Mouse (Mus musculus) urinary bladder, postnatal 25 days (tissue): ENCODE measurements at regions not wholly inside any gene's neighbourhood (a gene's known extent, or its start where the extent isn't known, plus 50 kb on each side); places are given as distances from the start of the nearest gene placed in this dataset.

Source experiments
- DNase-seq: peaks from one replicate; pipeline ENCODE4 v3.0.0; 2022; ENCODE audit warnings: low spot score

DNA sequence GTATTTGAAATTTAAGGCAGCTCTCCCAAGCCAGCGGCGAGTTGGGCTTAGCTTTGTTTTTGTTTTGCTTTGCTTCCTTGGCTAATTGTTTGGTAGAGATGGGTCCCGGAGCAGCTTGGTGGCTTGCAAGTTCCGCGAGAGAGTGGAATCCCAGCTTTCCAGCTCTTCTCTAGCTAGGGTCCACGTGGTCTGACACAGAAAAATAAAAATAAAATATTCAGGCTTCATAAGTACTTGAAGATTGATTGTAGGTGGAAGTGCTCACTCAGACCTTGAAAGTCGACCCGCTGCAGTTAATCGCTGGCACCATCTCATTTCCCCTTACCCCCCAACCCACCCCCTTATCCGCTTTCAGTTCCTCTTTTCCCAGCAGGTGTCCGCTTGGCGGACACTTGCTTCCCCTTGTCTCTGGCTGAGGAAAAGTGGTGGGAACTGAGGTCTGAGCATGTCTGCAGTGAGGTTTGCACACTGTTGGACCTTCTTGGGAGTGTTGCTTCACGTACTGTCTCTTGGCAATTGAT lies 198.5 kb downstream of the Dusp6 start:
- no peak for DNase-seq

DNA sequence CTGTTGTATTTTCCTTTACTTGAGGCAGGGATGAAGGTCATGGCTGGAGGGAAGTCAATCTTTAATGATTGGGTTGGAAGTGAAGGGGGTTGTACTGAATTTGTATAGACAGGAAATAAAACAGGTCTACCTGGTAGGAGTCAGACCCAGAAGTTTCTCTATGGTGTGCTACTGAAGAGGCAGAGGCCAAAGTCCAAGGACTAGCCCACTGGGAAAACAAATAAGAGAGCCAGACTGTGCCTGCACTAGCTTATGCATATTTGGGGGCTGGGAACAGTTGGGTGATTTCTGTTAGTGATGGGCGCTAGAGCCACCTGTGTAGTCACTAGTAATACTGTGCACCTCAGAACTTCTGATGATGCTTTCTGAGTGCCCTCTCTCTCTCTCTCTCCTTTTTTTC lies 203.7 kb downstream of the Dusp6 start:
- DNase-seq = no peak

DNA sequence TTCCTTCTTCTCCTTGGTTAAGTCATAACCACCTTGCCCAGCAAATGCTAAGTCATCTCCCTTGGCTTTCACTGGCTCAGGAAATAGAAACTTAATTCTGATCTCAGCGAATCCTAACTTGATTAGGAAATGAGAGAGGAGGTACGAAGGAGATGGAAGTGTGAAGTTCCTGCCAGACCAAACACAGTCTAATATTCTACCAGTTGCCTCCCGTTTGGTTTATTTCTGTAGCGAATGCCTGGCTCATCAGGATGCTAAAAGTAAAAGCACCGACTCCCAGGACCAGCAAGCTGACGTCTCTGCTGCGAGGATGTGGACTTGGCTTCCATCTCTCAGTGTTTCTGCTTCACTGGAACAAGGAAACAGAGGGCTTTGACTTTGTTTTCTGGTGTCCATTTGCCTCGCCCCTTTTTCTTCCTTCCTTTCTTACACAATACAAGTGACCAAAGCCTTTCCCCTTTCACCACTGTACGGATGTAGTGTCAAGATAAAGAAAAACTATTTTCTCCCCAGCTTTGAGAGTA lies 204.3 kb downstream of the Dusp6 start:
- no peak for DNase-seq

DNA sequence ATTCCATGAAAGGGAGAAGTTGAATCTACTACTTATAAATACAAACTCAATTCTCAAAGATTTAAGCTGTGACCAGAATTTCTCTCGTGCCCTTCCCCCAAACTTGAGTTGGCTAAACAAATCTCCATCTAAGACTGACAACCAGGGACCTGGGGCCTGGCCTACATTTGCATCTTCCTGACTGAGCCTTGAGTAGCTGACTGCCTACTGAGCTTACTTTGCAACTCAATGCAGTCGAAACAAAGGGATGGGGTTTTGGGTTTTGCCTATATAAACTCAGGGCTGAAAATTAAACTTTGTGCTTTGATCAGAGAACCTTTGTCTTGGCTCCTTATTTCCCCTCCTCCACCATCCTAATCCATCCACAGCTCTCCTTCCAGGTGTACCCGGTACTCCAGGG lies 205.9 kb downstream of the Dusp6 start:
- no peak for DNase-seq

DNA sequence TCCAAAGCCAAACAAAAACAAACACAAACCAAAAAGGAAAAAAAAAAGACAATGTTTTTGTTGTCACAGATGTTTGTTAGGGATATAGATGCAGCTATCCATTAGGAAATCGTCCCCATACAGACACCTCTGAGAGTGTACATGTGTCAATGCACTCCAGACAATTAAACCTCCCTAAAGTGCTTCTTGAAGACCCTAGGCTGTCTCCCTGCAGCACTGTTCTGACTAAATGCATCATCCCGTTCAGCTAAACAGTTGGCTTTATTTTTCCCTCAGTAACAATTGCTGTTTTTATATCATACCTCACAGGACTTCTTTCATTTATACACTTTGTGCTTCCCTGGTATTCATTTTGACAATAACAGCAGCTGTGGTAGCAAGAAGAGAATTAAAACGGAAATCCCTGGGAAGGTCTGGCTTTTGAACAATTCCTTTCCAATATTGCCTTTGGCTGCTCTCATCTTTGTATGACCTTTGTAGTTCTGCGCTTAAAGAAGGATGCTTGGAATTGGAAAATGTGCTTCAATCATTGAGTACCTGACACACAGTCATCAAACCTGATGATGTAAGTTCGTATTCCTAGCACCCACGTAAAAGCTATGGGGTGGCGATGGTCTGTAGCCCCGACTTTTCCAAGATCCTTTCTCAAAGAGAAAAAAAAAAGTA lies 208.9 kb downstream of the Dusp6 start:
- DNase-seq = no peak

DNA sequence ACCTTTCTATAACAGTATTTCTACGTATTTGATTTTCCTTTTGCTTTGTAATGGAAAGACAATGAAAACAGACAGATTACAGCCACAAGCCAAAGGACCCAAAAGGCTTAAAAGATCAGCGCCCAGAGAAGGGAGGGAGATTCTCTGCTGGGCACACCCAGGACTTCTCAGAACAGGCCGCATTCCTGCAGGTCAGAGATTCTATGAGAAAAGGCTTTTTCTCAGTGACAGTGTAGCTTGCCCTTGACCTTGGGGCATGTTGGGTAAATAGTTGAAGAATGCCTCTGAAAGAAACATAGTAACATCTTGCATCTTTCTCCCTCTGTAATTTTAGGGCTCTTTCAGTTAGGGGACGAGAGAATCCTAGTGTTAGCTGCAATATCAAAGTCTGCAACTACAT lies 209.8 kb downstream of the Dusp6 start:
- DNase-seq = no peak

DNA sequence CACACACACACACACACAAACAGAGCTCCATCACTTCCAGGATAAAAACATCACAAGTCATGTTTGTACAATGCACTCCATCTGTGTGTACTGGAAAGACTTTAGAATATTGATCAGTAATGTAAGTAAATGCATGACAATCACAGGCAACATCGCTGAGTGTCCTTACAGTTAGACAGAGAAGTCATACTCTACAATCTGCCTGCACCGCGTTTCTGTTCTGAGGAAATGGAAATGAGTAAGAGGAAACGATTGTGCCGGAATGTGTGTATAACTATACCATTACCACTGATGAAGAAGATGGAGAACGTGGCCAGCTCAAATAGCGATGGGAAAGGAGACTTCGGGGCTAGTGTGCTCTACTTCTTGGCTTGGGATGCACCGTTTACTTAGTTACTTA lies 210.7 kb downstream of the Dusp6 start:
- no peak for DNase-seq

DNA sequence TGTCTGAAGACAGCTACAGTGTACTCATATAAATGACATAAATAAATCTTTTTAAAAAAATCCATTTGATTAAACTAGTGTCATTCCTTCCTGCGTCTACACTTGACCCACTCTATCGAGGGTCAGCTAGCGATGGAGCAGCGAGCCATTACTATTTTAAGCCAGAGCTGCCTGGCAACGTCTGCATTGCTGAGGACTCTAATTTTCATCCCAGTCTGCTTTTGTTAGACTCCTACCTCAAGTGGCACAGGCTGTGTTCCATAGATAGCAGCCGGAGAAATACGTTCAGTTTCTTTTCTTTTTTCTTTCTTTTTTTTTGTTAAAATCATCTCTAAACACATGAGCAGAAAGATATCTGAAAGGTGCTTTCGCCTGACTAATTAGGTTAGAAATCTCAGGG lies 211.5 kb downstream of the Dusp6 start:
- no peak for DNase-seq

DNA sequence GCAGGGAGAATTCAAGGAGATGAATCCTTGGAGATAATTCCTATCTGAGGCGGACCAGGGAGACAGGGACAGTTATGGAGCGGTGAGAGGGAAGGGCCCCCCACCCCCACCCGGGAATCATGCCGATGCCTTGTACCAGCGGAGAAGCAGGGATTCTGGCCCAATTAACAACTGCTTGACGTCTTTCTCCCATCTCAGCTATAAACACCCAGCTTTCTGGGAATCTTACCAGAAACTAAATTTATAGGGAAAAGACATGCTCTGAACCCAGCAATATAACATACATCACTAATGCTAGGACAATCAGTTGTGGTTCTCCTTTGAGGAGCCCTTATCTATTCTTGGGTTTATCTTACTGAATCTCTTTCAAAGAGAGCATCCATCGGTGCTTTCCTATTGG lies 213.2 kb downstream of the Dusp6 start:
- DNase-seq = no peak

DNA sequence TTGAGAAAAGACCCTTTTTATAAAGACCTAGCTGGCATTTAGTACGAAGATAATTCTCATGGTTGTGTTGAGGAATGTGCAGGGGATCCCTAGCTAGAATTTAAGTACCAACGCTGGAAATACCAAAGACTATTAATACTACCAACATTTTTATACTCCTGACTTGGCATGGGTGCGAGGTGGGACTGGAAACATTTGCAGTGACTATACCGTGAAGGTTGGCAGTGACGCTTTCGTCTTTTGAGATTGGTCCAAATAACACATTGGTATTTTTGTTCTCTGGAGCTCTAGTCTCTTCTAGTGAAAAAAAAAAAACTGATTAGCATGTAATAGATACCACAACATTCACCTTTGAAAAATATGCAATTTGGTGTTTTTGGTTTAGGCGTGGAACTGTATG lies 213.7 kb downstream of the Dusp6 start:
- no peak for DNase-seq

DNA sequence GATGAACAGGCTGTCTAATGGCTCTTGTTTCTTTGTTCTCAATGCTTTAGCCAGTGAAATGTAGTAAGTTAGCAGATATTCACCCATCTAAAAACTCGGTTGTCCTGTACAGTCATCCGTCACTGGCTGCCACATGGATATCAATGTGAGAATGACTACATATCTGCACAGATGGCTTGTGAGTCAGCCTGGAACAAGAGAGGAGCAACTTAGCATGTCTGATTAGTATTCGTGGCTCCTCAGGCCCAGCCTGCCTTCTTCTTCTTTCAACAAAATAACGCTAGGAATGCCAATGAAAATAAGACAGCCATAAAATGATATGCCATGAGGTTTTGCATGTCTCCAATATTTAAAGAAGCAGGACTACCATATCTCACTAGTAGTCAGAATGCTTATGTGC lies 217.5 kb downstream of the Dusp6 start:
- no peak for DNase-seq

DNA sequence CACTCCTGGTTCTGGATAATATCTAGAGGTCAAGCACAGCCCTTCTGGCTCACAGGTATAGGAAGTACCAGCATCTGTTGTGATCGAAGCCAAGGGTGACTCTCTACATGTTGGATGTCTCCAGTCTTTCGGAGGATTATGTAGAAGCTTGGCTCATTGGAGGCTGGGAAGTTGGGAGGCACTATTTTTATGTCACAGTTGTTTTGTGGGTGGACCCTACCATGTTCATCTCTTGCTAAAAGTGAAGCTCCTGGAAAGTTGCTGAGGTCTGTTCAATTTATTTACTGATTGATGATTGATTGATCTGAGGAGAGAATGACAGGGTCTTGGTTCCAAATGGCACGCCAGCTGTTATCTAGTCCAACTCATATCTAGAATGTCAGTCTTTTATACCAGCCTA lies 219.0 kb downstream of the Dusp6 start:
- no peak for DNase-seq

DNA sequence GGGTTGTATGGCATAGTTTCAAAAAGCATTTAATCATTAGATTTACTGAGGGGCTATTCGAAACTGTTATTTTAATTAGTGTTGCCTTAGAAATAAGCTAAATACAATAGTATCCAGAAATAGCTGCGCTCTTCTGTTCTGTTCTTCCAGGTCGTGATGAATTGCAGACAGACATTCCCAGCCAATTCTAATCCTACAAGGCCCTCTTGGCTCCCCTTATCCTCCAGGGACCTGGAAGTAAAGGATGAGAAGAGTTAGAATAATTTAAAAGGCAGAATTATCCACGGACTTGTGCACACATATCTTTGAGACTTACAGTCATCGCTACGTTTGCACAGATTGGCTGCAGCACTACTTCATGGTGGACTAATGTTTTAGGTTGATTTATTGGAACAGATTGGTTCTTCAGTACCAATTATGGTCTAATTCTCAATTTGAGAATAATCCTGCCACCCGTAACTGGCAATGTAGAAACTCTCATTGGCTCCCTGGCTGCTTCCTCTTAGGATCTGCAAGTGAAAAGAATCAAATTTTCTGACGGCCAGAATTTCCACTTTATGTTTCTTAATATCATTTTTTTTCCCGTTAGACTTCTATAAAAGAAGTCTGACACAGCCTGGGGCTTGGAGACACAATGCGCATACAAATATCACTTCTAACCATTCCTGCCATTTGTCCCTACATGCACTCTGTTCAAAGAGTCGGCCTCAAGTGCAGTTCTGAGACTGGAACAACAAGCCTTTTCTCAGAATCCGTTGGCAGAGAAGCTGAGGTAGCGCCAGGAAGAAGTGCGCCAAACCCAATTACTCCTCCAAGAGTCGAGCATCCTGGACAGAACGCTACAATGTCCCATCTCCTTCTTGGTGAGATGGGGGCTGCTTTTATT lies 225.4 kb downstream of the Dusp6 start:
- DNase-seq = no peak

DNA sequence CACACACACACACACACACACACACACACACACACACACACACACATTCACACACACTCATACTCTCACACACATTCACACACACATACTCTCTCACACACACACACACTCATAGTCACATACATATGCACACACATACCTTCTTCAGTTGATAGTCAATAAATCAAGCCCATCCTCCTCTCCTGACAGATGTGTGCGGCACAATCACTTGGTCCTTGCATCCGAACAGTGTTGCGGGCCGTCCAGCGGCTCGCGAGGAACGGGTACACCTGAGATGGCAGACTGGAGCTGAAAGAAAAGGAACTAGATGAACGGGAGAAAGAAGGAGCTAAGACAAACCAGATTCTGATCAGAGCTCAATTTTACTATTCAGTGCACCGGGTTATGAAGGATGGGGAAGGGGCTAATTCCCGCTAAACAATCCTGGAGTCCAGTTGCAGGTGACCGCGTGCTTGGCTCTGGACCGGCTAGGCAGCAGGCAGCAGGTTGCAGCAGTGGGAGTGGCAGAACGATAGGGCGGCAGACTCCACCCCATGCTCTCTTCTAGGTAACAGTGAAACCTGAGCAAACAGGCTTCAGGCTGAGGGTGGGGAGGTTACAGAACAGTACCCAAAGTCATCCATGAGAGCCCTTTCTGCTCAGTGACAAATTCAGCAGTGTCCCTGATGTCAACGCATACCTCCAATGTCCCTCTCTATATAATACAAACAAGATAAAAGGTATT lies 247.8 kb downstream of the Csl start:
- no peak for DNase-seq

DNA sequence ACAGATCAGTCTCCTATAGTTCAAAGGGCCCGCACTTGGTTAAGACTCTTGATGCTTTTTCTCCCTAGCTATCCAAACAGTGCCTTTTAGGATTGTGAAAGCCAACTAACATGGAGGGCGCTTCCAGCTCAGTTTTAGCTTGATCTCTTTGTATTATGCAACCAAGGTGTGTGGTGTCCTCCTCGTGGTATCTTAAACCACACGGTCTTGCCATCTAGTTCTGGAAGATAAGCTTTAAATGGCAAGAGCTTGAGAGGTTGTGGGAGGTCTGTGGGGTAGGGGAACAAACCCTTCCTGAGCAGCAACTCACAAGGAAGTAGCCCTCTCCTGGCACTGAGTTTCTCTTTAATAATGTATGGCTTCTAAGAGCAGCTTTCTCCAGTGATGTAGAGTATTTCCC lies 241.5 kb downstream of the Csl start:
- DNase-seq = no peak

DNA sequence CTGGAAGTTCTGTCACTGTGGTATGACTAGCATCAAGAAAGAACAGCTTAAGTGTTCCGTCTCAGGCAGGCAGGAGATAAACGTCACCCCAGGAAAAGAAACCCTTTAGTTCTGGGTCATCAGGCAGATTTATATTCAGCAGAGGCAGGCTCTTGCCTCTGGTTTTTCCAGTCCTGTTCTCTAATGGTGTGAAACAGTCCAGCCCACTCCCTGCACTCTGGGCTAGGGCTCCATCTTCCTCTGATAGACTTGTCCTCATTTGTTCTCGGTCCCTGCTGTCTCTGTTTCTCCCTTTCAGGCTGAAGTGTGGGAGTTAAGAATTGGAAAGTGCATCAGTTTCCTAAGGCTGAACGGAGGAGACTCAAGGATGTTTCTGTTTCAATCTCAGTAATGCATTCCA lies 240.0 kb downstream of the Csl start:
- DNase-seq = no peak

DNA sequence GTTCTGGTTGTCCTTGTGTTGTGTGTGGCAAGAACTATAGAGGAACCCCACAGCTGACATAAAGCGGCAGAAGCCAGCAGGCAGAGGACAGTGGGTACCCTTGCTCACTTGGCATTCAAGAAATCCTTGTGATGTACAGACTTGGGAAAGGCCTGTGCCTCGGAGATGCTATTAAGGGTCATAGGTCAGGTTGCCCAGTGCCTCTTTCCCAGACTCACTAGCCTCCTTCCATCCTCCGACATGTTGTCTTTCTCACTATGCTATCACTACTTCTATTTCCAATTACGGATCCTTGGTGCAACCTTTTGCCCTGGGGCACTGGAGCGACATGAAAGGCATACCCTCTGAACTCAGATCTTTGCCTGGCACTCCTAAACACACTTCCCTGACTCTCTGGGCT lies 235.6 kb downstream of the Csl start:
- DNase-seq = no peak

DNA sequence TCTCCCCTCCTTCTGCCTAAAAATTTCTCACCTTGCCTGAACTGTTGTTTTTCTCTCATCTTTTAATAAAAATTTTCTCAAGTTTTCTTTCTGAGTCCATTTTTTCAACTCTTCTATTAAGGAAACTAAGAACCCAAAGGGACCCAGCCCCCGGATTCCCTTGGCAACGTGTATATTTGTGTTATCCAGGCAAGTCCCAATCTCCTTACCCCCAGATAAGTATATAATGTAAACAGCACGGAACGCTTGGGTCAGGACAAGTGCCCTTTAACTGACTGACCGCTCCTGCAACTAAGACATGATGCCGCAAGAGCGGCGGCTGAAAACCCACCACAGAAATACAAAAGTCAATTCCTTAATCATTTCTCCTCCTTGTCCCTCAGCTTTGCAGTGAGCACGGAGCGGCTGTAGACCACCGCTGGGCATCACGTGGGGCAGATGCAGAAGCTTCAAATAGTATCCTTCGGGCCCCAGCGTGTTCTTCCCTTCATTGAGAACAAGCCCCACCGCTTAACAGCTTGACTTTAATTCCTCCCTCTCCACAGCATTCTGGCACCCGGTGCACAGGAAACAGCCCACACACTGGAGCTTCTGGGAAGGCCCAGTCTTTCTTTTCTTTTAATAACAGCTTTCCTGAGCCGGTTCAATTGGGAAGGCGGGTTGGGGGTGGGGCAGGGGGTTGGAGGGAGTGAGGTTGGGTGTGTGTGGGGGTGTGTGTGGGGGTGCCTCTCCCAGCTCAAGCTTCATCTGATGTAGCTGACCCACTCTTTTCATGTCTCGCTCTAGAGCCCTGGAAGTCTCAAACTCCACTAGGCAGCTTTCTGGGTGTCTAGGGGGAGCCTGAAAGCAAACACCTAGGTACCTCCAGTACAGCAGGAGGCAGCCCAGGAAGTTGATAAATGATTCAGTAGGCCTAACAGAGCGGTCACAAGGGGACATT lies 234.9 kb downstream of the Csl start:
- no peak for DNase-seq

DNA sequence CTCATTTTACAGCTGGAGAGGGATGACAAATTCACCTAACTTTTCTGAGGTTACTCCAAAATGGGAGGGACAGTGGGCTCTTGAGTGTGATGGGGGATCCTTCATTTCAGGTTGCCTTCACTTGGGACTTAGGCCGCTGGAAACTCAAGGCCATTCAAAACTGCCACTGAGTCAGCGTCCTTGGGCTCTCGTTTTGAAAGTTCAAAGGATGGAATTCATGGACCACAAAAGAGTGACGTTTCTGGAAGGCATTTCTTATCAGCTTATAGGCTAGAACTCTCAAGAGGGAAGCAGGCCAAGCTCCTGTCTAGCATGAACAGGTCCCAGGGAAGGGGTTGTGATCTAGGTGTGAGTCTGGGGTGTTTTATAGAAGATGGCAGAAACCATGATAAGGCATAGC lies 233.3 kb downstream of the Csl start:
- DNase-seq = no peak

DNA sequence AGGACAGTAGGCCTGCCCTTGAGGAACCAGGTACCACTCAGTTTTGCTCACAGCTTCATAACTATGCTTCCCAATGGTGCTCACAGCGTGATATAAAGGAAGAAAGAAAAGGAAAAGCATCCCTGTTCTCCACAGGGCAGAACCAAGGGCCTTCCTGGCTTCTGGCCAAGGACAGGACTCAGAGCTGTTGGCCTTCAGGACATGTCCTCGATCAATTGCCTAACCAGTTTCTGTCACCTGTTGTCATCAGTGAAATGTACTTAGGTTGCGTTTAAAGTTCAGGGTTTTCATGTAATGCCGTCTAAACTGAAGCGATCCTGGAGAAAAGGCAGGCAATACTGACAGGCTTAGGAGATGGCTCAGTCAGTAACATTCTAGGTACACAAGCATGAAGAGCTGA lies 232.9 kb downstream of the Csl start:
- no peak for DNase-seq

DNA sequence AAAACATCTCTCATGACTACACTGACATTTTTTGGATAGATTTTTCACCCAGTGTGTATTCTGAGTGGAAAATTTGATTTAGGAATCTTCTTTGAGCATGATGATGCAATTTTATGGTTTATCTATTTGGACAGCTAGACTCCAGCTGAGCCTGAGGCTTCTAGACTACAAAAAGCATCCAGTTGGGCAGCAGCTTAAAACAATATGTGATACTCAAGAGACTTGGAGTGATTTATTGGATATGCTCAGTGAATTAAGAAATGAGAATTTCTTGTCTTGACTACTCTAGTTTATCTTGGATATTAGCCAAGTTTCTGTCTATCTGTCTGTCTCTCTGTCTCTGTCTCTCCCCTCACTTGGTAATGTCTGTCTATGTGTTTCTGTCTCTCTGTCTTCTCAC lies 228.4 kb downstream of the Csl start:
- no peak for DNase-seq

DNA sequence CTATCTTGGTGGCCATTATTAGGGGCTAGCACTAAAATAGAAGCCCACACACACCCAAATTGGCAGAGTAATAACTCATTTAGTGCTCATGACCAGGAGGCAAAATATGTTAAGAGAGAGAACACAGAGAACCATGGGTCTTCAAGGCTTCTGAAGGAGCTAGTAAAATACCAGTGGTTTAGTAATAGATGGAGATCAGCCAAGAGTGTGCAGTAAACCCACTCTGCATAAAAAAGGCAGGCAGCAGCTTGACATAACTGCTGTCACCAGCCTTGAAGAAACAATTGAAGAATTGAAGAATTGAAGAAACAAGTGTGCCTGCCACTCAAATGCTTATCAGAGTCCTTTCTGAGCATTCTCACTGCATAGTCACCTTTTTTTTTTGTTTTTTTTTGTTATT lies 227.9 kb downstream of the Csl start:
- DNase-seq = no peak
